Mouse (Mus musculus) lung, postnatal 0 days (tissue): ENCODE data around the gene Dgcr2.

Experiments
- CTCF ChIP-seq: IDR thresholded peaks from 2 replicates; pipeline ENCODE4 v1.5.1; 2016; ENCODE audit warnings: antibody characterized with exemption, mild to moderate bottlenecking
- EP300 ChIP-seq: IDR thresholded peaks from 2 replicates; pipeline ENCODE4 v1.6.1; 2016; ENCODE audit warnings: antibody characterized with exemption, mild to moderate bottlenecking, control low read depth

DNA sequence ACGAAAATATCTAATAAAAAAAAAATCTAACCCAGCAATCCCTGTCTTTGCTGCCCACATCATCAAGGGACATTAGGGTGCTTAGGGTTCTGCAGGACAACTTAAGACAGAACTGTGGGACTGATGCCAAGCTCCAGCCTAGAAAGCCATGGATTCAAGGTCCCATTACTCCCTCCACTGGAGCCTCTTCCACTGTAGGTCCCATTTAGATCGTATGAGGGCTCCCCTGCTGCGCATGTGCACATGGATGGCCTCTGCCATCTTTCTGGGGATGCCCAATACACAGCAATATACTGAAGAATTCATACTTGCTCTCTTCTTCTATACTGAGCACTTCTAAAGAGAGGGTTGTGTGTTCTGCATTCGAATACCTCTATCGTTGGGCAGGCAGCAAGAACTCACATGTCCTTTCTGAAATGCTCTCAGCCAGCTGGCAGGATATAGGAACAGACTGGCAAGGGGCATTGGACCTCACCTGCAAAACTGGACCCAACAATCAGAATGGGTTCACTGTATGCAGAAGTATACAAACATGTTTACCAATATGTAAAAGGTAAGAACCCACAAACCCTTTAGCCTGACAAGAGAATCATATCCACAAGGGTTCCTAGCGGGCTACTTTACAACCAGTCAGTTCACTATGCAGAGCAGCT lies 8.5 kb downstream of the Dgcr2 start:
- TF ChIP-seq CTCF (no peak), EP300 (no peak)
